Mouse (Mus musculus): ENCODE results near the gene Epb41.
A peak's percentile ranks its signal among the peaks of the same experiment; 100 is the strongest.

Gene Epb41

DNA sequence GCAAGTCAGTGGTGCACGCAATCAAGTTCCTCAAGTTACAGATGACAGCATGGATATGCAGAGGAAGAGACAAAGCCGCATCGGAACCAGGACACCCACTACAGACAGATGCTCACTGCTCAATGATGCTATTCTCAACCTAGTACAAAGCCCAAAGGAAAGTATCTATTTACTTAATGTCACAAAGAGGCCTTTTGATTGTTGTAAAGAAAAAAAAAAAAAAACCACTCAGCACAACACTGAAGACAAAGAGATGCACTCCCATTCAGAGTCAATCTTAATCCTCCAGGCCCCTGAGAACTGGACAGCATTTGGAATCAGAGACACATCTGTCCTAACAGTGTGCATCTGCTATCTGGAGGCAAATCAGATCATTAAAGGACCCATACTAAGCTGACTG lies 63.5 kb downstream of the Epb41 start:
- peak; percentile 15 for DNase-seq (ENCODE audit: low read depth, low spot score)

DNA sequence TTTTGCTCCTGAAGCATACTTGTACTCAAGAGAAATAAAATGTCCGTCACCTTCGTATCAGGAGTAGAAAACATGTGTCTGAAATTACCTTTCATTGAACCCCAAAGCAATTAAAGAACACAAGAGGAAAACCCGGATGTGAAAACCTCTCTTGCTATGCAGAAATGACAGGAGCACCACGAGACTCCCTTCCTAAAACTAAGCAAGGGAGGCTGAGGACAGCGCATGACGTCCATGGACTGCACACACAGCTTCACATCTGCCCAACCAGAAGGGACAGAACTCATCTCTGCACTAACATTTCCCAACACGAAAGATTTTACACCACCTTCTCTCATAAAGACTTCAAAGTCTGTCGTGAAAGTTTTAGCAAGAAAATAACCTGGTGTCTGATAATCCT lies 64.7 kb downstream of the Epb41 start:
- no peak for DNase-seq (ENCODE audit: low read depth, low spot score)

DNA sequence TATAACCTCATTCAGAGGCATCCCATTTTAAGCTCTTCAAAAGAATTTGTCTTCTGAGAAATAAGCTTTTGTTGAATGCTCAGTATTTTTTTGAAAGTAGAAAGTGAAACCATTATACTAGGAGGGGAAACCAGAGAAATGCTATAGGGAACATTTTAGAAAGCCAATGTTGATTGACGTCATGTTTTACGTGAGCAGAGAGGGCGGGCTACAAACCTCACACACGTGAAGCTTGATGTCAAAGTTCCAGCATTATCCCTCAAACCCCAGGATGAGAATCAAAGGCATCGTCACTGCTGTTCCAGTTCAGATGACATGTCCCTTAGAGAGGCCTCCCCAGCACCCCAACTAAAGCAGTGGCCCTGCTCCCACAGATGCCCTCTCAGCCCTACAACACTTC lies 66.9 kb downstream of the Epb41 start:
- no peak for DNase-seq (ENCODE audit: low read depth, low spot score)

DNA sequence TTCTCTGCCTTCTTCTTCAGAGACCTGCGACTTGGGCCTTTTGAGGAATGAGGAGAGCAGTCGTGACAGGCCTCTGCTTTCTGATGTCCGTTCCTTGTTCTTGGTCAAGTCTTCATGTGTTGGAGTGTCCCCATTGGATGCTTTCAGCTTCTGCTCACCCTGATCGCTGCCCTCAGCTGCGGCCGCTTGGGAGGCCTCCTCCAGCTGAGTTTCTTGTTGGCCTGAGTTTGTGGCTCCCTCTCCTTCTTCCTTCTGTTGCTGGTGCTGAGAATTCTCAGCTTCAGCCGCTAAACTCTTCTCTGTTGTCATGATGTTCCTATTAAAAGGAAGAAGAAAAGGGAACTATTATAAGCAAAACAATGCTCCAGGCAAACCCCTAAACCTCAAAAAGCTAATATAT lies 68.0 kb downstream of the Epb41 start:
- no peak for DNase-seq (ENCODE audit: low read depth, low spot score)

DNA sequence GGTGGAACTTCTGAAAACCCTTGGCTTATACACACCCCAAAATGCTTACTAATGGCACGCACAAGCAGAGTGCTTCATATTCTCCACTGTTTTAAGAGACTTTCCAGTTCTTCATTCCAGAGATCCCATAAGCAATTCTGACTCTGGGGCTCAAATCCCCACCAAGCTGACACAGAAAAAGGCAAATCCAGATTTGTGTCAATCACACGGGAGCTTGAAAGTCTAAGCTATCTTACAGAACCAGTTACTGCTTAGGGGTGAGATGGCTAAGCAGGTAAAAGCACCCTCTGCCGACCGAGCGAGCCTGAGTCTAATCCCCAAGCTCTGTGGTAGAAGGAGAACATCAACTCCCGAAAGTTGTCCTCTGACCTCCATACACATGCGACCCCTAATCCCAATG lies 76.5 kb downstream of the Epb41 start:
- DNase-seq (ENCODE audit: low read depth, low spot score) = no peak

DNA sequence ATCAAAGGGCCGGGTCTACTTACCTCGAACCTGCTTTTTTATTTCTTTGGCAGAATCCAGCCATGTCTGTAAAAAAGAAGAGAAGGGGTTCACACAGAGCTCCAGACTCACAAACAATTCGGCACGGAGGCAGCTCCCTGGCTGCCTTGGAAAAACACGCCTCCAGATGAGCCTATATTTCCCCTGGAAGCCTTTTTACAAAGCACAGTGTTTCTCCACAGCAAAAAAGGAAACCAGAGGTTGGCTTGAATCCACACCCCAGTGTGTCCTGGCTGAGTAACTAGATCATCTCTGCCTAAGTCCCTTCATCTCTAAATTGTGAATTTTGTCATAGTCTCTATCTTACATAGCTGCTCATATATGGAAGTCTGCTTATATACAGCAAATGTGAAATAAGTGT lies 77.6 kb downstream of the Epb41 start:
- DNase-seq (ENCODE audit: low read depth, low spot score) = no peak

DNA sequence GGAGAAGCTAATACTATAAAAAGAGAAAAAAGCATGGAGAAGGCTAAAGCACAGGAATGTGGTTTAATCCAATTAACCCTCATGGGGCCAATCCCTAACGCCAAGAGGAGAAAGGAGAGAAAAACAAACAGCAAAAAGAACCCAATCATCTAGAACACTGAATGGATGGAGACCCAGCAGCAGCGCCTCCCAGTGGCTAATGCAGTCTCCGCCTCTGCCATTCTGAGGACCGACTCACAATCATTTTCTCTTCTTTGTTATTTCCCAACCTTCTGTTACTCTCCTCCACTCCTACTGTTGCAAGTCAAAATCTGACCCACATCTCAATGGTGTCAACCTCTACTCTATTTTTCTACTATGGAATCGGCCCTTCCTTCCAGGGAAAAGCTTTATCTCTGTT lies 78.1 kb downstream of the Epb41 start:
- DNase-seq (ENCODE audit: low read depth, low spot score) = peak; percentile 38

DNA sequence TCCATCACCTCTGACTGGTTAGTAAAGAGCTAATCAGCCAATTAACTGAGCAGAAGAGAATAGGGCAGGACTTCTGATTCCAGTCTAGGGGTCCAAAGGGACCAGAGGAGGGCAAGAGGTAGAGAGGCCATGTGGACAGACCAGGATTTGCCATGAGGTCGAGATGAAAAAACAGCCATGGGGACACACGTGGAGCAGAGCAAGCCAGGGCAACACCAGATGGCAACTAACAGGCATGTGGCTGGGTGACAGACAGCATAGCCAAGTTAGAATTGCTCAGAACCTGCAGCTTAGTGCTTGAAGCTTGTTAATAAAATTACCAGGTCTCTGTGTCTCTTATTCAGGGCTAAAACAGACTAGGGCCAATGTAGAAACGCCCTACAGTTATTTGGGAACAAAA lies 81.3 kb downstream of the Epb41 start:
- no peak for DNase-seq (ENCODE audit: low read depth, low spot score)

DNA sequence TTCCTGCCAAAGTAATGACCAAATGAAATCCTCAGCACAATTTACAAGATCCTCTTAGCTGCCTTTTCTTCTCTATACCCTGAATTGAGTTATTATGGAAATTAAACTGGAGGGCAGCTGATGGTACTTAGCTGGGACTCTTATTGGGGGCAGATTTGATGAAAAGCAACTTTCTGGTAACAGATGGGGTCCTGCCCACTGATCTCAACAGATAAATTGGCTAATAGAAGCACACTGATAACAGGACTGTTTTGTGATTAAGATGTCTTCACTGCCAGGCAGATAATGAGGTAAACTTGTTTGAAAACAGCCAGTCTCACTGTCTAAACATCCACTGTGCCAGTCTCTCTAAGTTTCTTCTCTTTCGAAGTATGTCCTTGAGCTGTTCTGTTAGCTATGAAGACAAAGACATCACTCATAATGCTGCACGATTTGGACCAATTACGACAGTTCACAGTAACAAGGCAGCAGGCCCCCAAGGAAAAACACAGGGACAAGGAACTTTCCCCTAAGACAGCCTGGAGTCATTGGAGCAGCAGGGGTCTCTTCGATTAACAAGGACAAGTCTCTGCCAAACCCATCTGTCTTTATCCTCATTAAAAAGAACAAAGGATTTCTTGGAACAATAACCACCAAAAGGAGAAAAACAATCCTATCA lies 92.1 kb downstream of the Epb41 start:
- DNase-seq (ENCODE audit: low read depth, low spot score) = no peak

DNA sequence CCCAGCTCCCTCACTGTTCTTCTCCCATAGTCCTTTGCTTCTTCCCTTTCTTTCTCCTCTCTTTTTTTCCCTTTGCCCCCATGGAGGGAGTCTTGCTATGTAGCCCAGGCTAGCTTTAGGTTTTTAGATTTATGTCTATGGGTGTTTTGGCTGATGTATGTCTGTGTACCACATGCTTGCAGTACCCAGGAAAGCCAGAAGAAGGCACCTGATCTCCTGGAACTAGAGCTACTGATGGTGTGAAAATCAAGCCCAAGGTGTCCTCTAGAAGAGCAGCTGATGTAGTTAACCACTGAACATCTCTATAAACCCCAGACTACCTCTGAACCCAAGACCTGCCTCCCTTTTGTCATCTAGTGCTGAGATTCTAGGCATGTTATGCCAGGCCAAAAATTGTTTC lies 93.4 kb downstream of the Epb41 start:
- DNase-seq (ENCODE audit: low read depth, low spot score) = peak; percentile 29

DNA sequence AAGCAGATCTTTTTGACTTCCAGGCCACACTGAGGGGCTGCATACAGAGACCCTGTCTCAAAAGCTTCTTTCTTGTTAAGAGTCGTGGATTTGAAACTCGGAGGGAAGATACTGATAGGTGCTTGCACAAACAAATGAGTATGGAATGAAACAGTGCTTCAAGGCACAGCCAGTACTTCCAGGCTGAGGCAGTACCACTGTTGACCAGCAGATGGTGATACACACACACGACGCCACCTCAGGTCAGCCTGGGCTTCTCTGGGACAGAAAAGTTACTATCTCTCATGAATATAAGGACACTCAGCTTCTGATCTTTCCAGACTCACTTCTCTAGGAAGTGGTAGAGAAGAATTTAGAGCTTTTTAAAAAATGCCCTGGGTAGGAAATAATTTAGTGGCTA lies 97.9 kb downstream of the Epb41 start:
- DNase-seq (ENCODE audit: low read depth, low spot score) = peak; percentile 81

DNA sequence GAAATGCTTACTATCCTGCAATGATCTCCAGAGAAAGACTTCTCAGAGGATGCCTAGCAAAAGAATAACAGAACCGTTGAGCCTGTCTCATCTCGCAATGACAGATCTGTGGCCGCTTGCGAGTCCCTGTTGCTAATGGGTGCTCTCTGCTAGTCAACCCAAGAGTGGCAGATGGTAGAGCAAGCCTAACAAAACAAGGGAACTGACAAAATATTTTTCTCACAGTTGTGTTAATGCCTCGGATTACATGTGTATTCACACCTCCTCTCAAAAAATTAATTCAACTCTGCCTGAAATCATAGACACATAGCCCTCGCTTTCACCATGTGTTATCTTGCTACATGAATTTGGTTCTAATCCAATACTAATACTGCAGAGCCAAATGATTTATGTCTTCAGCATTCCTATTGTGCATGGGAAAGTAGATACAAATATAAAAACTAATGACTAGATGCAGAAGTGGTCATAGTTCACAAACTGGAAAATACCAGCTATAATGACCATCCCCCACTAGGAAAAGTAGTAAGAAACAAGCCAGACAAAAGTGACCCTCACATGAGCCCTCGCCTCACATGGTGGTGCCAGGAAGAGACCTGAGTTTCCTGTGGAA lies 104.8 kb downstream of the Epb41 start:
- DNase-seq (ENCODE audit: low read depth, low spot score) = no peak

DNA sequence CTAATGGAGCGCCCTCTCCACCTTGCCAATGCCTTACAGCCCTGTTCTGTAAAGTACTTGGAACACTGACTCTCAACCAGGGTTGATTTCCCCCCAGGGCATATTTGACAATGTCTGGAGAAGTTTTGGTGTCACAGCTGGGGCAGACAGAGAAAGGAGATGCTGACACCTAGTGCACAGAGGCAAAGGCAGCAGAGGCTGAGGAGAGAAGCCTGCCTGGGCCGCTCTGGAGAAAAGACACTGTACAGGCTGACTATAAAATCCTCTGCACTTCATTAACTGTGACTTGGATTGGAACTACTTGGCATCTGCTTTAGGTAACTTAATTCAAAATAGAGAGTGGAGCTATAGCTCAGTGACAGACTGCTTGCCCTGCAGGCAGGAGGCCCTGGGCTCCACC lies 106.2 kb downstream of the Epb41 start:
- peak; percentile 59 for DNase-seq (ENCODE audit: low read depth, low spot score)

DNA sequence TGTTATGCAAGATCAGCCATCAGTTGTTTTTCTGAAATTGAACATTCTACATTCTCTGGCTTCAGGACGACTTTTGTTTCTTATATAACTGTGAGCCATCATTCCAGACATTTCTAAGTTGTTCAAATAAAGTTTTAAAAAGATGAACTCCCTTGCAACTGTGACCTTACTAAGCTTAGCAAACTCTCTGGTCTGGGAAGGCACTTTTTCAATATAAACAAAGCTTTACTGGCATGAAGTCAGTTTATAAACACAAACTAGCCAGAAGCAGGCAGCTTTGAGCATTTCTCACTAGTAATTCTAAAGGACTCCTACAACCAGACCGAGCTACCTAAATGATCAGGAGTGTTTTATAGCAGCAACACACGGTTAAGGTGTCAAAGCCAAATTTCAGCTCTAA lies 118.0 kb downstream of the Epb41 start:
- no peak for DNase-seq (ENCODE audit: low read depth, low spot score)

DNA sequence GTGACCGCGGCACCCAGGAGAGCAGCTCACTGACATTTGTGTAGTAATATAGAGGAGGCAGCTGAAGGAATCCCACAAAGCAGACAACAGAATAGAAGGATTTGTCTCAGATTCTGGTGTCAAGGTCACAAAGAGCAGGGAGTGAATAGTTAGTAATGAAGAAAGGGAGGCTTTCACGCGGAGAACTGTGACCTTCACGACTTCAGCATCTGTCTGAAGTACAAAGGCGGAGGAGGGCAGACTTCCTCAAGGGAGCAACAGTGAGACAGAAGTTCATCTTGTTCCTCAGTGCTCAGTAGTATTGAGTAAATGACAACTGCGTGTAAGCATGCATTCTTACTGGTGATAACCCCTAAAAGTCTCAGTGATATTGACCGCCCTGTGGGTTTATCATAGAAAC lies 124.5 kb downstream of the Epb41 start:
- DNase-seq (ENCODE audit: low read depth, low spot score) = peak; percentile 30

DNA sequence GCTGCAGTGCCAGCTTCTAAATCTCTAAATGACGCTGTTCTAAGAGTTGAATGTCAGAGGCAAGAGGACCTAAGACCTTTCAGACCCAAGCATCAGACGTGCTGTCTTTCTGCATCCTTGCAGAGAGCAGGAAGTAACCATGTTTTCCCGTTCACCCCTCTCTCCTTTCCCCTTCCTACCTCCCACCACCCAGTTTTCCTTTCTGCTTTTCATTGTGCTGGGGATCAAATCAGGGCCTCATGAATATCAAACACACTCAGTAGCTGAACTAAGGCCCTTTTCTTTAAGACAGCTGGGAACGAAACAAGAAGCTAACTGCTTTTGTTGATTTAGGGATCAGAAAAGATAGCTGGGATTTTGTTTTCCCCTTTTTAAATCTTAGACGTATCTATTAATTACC lies 125.2 kb downstream of the Epb41 start:
- no peak for DNase-seq (ENCODE audit: low read depth, low spot score)

DNA sequence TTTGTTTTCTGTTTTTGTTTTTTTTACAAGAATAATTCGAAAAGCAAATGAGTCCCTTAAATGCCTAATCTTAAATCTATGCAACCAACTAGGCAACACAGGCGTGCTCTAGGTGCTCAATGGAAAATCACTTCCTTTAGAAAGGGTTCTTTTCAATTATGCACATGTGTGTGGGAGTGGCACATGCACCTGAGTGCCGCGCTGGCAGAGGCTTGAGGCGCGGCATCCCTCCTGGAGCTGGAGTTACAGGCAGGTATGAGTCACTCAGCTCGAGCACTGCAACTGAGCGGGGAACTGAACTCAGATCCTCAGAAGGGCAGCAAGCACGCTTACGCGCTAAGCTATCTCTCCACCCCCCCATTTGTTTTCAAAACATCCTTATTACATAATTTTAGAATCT lies 127.3 kb downstream of the Epb41 start:
- peak; percentile 14 for DNase-seq (ENCODE audit: low read depth, low spot score)

DNA sequence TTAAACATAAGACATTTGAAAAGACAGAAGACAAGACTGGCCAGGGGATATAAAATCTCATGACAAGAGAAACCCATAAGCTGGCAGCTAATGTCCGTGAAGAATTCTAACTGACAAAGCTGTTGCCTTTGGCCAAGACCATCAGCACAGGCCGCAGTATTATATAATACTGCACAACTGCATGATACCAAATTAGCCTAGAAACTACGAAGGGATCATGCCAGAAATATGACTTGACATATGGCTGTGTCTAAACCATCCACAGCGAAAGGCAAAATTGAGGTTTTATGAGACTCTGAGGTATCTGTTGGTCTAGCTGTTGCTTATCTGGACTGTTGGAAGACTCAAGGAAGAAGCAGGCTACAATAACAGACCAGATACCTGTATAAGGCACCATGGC lies 134.3 kb downstream of the Epb41 start:
- DNase-seq (ENCODE audit: low read depth, low spot score) = no peak

DNA sequence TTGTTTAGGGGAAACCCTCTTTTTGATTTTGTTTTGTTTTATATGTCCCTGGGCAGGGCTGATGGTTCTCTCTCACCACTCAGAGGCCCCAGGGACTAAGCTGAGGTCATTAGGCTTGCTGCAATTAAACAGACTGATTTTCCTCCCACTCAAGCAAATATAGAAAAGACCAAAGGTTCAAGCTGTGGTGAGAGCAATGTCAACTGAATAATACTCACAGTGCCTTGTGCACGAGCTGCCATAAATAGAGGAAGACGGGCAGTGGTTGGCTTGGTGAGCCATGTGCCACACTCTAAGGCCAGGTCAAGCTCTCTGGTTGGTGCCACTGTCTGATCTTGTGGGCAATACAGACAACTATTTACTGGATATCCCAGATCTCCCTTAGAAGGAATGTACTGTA lies 135.7 kb downstream of the Epb41 start:
- no peak for DNase-seq (ENCODE audit: low read depth, low spot score)

DNA sequence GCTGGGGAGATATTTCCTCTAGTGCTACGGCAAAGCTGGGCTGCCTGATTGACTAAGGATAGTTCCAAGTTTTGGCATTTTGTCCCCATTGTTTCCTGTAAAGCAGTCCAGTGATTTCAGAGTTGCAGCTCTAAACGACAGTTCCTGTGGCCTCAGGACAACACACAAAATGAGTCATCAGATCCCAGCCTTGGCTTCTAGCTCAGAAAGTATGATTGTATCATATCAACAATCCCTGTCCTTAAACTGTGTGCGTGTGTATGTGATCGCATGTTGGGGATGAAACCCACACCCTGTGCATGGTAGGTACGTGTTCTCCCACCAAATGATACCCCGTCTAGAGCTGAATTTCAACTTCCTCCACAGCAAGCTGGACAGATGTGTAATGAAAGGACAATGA lies 146.0 kb downstream of the Epb41 start:
- DNase-seq (ENCODE audit: low read depth, low spot score) = no peak

DNA sequence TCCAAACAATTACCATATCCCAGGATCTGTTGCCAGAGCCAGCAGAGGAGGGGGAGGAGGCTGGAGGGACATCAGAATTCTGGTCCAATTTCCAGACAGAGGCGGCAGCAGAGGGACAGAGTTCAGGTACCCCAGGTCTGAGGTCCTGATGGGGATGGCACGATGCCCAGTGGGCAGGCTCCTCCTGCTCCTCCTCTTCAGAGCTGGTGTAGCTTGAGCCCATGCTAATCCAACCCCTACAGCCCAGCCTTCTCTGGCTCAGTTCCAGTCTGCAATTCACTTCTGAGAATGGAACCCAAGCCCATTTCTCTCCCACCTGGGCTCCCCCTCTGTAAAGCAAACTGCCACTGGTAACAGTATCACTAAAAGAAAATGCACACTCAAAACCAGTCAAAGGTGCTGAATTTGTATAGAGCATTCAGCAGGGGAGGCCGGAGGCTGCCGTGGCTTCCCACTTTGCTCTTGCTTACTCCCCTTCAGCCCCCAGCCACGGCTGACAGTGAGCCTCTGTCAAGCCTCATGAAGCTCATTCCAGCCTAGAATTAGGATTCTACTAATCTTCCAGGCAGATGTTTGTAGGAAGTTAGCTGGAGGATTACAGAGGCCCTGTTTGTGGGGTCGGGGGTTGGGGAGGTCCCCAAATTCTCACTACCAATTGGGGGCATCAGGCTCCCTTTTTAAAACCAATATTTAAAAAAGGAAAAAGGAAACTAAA lies 150.9 kb downstream of the Epb41 start:
- DNase-seq (ENCODE audit: low read depth, low spot score) = no peak

DNA sequence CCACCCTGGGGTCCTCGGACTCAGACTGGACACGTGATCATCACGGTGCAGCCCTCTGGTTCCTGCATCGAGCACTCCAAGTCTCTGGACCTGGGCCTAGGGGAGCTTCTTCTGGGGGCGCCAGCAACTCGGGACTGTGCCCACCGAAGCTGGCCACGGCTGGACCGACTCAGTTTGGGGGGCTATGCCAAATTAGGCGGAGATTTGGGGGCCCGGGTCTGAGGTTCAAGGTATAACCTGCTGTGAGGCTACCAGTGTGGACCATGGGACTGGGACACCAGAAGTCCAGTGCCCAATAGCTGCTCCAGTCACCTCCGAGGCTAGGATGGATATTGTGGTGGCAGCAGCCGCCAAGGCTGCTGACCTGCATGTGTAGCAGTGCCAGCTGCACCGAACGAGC lies 152.7 kb downstream of the Epb41 start:
- no peak for DNase-seq (ENCODE audit: low read depth, low spot score)

Data from ZHBTc4 (cell line).